Mouse (Mus musculus): ENCODE measurements around the gene Hoxa5.

Hoxa5 gene

DNA sequence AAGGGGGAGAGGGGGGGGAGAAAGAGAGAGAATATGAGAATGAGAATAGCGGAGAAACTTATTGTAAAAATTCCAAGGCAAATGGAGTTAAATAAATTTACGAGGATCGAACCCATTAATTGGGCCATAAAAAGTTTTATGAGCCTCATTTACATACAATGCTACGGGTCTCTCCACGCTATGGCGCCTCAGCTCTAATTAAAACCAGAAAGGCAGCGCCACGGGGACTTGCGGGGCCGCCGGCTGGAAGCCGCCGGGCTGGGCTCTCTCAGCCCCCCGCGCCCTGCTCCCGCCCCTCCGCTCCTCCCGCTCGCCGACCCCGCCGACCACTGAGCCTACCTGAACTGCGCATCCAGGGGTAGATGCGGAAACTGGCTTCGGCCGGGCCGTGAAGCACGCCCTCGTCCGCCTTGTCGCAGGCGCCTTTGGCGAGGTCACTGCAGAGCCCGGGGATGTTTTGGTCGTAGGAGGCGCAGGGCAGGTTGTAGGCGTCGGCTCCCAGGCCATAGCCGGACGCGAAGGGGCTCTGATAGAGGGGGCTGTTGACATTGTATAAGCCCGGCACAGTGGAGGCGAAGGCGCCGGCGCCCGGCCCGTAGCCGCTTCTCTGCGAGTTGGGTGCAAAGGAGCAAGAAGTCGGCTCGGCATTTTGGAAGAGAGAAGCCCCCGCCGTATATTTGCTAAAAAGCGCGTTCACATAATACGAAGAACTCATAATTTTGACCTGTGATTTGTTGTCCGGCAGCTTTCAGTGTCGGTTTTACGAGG is 12.5 kb upstream of the Hoxa5 start:
- no peak for TF ChIP-seq GATA4 (IDR thresholded peaks at IDR 0.05; ENCODE audit: insufficient replicate concordance, low read length)

DNA sequence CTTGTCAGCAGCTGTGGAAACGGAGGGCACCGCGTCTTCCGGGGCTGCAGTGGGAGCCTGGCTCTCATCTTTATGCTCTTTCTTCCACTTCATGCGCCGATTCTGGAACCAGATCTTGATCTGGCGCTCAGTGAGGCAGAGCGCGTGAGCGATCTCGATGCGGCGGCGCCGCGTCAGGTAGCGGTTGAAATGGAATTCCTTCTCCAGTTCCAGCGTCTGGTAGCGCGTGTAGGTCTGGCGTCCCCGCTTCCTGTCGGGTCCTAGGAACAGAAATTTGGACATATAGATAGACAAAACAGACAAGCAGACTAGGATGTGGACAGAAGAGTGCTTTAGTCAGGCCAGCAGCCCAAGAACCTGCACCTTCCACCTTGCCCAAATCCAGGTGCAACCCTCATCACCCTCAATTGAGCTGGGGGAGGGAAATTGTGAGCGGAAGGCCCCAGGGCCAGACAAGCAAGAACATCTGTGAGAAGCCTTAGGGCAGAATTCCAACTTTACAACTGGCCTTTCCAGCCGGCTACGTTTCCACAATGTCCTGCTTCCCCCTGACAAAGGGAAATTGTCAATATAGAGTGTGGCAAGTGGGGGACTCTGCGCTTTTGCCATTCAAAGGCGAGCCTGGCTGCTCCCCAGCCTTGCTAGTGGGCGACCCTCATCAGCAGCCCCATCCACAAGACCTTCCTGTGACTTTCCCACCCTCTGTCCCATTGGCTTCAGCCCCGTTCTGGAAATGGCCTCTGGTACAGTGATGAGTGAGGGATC is 11.6 kb upstream of the Hoxa5 start:
- no peak for TF ChIP-seq GATA4 (IDR thresholded peaks at IDR 0.05; ENCODE audit: insufficient replicate concordance, low read length)

DNA sequence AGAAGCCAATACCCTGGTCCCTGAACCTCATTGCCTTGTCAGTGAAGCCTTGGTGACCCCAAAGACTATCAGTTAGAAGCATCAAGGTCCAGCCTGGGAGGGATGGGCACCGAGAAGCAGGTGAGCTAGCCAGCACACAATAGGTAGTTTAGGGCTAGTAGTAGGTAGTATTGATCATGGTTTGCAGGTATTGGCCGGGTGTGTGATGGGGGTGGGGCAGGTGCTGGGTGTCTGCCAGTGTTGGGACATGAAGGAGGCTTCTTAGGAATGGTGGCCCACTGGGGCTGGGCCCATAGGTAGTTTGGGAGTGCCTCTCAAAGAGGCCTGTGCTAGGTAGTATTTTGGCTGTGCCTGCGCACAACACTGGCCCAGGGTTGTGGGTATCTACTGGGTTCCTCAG is 10.7 kb upstream of the Hoxa5 start:
- TF ChIP-seq GATA4 (IDR thresholded peaks at IDR 0.05; ENCODE audit: insufficient replicate concordance, low read length), result no peak

DNA sequence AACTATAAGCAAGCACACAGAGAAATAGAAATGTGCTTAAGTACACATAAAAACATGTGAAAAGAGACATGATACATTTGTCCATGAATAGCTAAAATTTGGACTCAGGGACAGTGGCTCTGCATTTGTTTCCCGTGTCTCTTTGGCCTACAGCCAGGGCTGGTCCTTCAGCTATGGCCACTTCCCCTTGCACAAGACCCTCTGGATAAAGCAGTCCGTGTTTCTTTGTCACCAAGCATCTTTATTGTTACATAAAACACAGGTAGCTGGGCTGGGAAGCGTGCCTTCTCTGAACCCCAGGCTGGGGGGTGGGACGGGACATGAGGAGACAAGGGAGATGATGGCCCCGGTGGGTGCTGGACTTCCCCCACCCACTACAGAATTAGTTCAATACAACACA is 9.9 kb upstream of the Hoxa5 start:
- no peak for TF ChIP-seq GATA4 (IDR thresholded peaks at IDR 0.05; ENCODE audit: insufficient replicate concordance, low read length)

DNA sequence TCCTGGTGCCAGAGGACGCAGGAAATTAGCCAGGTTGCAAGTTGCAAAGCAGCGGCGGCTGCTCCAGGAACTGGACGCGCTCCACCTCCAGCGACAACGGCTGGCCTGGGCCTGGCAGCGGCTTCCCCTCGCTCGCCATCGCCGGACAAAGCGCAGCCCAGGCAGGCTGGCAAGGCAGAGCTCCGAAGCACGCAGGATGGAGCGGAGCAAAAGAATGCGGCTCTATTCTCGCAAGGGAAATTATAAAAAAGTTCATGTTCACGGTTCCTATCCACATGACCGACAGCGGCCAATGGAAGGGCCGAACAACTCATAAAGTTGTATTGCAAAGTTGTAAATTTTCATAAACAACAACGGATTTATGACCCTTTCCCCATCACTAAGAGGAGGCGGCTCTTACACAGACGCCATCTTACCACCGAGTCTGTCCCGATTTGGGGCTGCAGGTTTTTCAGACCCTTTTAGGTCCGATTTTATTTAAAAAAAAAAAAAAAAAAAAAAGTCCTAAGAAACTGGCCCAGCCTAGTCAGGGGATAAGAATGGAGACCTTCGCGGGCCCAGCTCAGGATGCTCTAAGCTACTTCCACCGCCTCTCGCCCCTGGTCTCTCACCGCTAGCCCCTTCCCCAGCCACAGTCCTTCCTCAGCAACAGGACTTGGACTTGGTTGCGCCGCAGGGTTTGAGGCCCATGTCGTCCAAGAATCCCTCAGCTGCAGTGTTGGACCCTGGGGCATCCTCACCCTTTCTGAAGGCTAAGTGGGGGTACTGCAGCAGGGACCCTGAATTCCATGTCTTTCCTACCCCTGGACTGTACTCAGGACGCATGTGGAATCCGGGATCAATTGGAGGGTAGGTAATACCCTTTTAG is 9.0 kb upstream of the Hoxa5 start, which contains the start of the genes Hoxa3 and Gm28308:
Hoxa3 (minus strand) TSS at position 218 of the 868 bp plus-strand sequence.
Gm28308 (minus strand) TSS at position 221 of the 868 bp plus-strand sequence.
- TF ChIP-seq GATA4 (IDR thresholded peaks at IDR 0.05; ENCODE audit: insufficient replicate concordance, low read length), result no peak

DNA sequence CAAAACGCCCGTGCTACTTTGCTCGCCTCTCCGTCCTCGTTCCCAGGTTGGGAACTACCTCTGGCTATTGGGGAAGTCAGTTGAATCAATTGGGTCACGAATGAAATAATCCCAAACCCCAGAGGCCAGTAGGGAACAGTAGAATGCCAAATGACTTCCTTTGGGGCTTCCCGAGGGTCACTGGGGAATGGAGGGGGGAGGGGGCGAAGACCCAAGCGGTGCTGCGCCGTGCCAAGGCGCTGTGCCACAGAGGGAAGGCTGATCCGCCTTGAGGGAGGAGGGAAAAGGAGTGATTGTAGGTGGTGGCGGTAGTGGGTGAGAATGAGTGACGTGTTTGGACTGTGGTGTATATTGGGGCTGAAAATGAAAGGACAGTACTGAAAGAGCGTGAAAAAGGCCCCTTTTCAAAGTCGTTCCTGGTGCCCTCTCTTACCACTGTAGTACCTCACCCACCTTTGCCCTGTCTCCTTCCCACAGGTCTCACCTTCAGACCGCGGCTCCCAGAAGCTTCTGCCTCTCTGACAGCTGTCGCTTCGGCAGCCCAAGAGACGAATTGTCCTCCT is 8.2 kb upstream of the Hoxa5 start:
- no peak for TF ChIP-seq GATA4 (IDR thresholded peaks at IDR 0.05; ENCODE audit: insufficient replicate concordance, low read length)

DNA sequence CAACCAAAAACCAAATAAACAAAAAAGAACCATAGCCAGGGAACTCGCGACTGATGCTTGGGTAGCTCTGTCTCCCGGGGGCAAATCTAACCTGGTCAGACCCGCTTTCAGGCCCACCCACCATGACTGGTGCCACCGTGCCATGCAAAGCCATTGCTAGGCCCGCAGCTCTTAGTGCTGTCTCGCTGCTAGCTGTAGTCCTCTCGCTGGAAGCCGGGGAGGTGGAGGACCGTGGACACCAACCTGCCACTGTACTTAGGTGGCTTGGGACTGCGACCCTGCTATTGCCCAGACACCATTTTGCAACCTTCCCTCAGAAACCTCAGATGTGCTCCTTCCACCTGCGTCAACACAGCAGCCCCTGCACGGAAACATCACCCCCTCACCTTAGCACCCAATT is 7.6 kb upstream of the Hoxa5 start:
- no peak for TF ChIP-seq GATA4 (IDR thresholded peaks at IDR 0.05; ENCODE audit: insufficient replicate concordance, low read length)

DNA sequence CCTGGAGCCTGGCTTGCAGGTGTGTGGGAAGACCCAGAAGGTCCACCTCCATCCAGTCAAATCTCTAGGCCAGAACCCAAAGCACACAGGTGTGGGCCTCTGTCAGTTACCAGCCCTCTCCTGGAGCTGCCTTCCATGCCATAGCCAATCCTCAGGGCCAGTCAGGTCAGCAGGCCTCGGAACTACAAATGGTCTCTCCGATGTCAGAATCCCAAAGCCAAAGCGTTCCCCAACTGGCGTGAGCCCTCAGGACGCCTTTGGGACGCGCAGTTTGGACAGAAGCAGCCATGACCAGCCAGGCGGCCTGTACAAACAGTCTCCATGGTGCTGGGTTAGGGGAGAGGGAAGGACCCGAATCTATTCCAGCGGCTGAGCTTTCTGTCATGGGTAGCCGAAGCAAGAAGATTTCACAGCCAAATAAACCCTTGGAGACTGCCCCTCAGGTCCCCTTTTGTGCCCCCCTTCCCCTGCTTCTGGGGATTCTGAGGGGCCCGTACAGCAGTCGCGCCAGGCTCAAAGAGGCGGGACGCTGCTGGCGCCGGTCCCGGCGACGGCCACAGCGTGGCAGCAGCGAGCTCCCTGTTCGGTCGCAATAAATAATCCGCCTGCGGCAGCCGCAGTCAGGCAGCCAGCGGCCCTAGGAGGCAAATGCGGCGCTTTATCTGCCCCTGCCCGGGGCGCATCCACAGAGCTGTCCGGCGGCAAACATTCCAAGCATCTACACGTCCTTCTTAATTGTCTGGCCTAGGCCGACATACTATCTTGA is 7.0 kb upstream of the Hoxa5 start:
- TF ChIP-seq GATA4 (IDR thresholded peaks at IDR 0.05; ENCODE audit: insufficient replicate concordance, low read length), result no peak; the same call in 1 of the 2 replicates

DNA sequence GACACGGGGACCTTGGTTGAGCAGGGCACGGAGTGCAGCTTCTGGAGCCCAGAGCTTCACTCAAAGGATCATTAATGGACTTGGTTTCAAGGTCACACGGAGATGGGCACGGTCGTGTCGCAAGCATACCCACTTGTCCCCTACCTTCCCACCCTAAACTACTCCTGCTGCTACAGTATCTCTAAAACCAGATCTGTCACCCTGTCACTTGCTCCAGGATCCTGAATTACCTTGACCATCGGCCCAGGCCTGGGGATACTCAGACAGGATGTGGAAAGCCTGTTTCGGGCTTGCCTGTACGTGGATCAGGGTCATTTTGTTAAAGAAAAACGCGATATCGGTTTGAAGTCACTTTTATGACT is 5.3 kb upstream of the Hoxa5 start:
- no peak for TF ChIP-seq GATA4 (IDR thresholded peaks at IDR 0.05; ENCODE audit: insufficient replicate concordance, low read length)

DNA sequence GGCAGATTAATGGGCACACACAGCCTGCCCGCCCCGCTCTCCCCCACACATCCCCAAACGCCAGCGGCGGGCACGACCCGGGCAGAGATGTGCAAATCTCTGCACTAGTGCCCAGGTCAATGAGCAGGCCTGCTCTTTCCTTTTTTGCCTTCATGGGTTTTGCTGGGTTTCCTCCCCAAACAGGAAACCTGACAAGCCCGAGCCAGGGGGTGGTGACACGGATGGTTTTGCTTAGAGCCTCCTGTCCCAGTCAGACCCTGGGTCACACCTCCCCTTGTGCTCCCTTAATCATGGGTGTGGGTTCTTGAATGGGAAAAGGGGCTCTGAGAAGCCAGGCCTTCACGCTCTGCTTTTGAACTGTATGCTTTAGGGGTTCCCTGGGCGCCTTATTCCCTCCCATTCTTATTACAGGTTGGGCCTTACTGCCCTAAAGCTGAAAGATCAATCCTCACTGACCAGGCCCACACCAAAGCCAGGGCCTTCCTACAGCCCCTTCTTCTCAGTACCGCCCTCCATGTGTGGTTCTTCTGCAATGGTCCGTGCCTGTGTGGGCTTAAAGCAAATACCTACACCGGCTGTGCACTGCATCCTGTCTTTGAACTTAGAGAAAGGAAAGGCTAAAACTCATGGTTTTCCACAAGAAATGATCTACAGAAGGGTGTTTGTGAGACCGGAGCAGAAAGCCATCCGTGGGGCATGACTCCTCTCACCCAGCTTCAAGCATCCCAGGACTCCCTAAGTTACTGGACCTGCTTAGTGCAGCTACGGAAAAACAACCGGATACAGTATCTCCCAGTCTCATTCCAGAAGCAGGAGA is 4.7 kb upstream of the Hoxa5 start:
- no peak for TF ChIP-seq GATA4 (IDR thresholded peaks at IDR 0.05; ENCODE audit: insufficient replicate concordance, low read length)

DNA sequence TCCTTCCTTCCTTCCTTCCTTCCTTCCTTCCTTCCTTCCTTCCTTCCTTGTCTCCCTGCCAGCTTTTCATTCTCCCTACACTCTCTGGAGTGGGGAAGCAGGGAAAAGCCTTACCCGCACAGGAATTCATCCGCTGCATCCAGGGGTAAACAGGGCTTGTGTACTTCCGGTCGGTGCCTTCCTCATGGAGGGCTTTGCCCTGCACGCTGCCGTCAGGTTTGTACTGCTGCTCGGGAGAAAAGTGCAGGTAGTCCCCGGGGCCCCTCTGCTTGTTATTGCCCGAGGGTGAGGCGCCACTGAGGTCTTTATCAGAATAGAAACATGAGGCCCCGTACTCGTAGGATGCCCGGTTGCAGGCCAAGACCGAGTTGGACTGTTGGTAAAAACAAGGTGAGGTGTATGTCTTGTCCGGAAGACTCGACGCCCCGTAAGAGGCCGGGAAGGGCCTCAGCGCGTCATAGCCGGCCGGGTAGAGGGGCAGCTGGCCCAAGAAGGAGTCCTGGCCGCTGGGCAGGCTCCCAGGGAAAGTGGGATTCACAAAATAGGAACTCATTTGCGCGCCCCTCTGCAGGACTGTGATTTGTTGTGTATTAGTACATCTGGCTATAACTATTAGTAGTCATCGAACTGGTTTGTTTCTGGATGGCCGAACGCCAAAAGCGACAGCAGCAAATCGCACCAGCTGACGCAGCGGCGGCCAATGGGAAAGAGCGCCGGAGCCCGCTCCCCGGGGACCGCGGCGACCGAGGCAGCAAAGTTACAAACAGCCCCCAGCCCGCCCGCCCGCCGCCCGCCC is 3.9 kb upstream of the Hoxa5 start, which contains the start of gene Hoxa6:
Hoxa6 (minus strand) TSS at position 651 of the 796 bp plus-strand sequence.
- TF ChIP-seq GATA4 (IDR thresholded peaks at IDR 0.05; ENCODE audit: insufficient replicate concordance, low read length), result no peak

DNA sequence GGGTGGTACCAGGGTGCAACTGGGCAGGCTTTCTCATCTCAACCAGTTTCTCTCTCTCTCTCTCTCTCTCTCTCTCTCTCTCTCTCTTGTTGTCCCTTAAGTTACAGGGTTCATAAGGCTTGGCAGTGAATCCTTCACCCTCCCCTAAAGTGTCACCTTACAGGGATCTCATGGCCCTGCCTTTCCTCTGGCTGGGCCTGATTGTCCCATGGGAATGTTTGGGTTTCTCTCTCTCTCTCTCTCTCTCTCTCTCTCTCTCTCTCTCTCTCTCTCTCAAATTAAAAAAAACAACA is 3.2 kb upstream of the Hoxa5 start:
- no peak for TF ChIP-seq GATA4 (IDR thresholded peaks at IDR 0.05; ENCODE audit: insufficient replicate concordance, low read length)
